Mouse (Mus musculus) CH12.LX (cell line): ENCODE data around the gene Gm9817. TPM values are rescaled to one million over a fixed set of nuclear protein-coding genes. Genes with fewer than 3 reads are reported as not detected.

ENCODE experiments used
- DNase-seq: peaks from one replicate; pipeline ENCODE4 v3.0.0-alpha.2; 2013; ENCODE audit errors: extremely low read depth
- H3K27ac ChIP-seq: 2 replicates; pipeline ENCODE4 v1.5.1; 2012; ENCODE audit warnings: low read depth, mild to moderate bottlenecking, control low read depth, moderate library complexity; ENCODE audit not compliant: insufficient read depth
- H3K27me3 ChIP-seq: replicated peaks from 2 replicates; pipeline ENCODE3; 2012; ENCODE audit warnings: inconsistent platforms
- H3K36me3 ChIP-seq, 2 experiments: replicated peaks in 1 of 2; 2 replicates each; pipeline versions ENCODE3 to v1.6.1; 2012; ENCODE audit warnings: inconsistent platforms in 1 of 2, low read length in 1 of 2, mild to moderate bottlenecking in 1 of 2, mixed read lengths in 1 of 2, moderate library complexity in 1 of 2; ENCODE audit not compliant: control insufficient read depth in 1 of 2, insufficient read depth in 1 of 2
- H3K4me1 ChIP-seq, 2 experiments: 2 replicates each; pipeline ENCODE4 v1.6.1; 2012; ENCODE audit warnings: inconsistent platforms in 1 of 2, moderate library complexity in 1 of 2; ENCODE audit not compliant: insufficient read depth in 2 of 2, control insufficient read depth in 1 of 2
- H3K4me2 ChIP-seq: 2 replicates; pipeline ENCODE4 v1.6.1; 2012; ENCODE audit warnings: low read depth, mild to moderate bottlenecking, control low read depth; ENCODE audit not compliant: poor library complexity, insufficient read depth, severe bottlenecking
- H3K4me3 ChIP-seq, 3 experiments: fragments of 150-350 bp in 1 of 3; sonication (generic) in 1 of 3; replicated peaks in 1 of 3; 2 replicates each; pipeline versions ENCODE3 to v1.5.1; 2011 to 2012; ENCODE audit warnings: low read depth in 2 of 3, low read length in 2 of 3, mild to moderate bottlenecking in 2 of 3, moderate library complexity in 2 of 3, control low read depth in 1 of 3, improper control_type of control experiment in 1 of 3, inconsistent platforms in 1 of 3, mixed read lengths in 1 of 3; ENCODE audit not compliant: poor library complexity in 1 of 3
- H3K79me2 ChIP-seq: replicated peaks from 2 replicates; pipeline ENCODE4 v1.6.1; 2012; ENCODE audit warnings: mild to moderate bottlenecking, moderate library complexity; ENCODE audit not compliant: control insufficient read depth, poor library complexity, insufficient read depth, severe bottlenecking; ENCODE audit errors: extremely low read depth
- H3K9ac ChIP-seq: 2 replicates; pipeline ENCODE4 v1.6.1; 2012; ENCODE audit warnings: low read depth, mild to moderate bottlenecking, control low read depth, moderate library complexity; ENCODE audit not compliant: insufficient read depth
- H3K9me3 ChIP-seq: replicated peaks from 2 replicates; pipeline ENCODE3; 2012; ENCODE audit warnings: low read length, inconsistent platforms, mixed read lengths
- CHD1 ChIP-seq: IDR thresholded peaks from 2 replicates; pipeline ENCODE4 v1.6.1; 2012; ENCODE audit warnings: low read depth, low read length, improper control_type of control experiment, inconsistent platforms
- CHD2 ChIP-seq: IDR thresholded peaks from 2 replicates; pipeline ENCODE4 v1.6.1; 2011; ENCODE audit warnings: low read length, improper control_type of control experiment
- E2F4 ChIP-seq: IDR thresholded peaks from 2 replicates; pipeline ENCODE4 v1.6.1; 2011; ENCODE audit warnings: low read depth, low read length, improper control_type of control experiment; ENCODE audit not compliant: insufficient replicate concordance
- ELF1 ChIP-seq: IDR thresholded peaks from 2 replicates; pipeline ENCODE4 v1.6.1; 2014; ENCODE audit warnings: low read depth, mild to moderate bottlenecking, inconsistent platforms, low read length, improper control_type of control experiment
- GABPA ChIP-seq: IDR thresholded peaks from 2 replicates; pipeline ENCODE4 v1.6.1; 2012; ENCODE audit warnings: low read depth, low read length, improper control_type of control experiment, inconsistent platforms; ENCODE audit not compliant: insufficient replicate concordance
- HCFC1 ChIP-seq: IDR thresholded peaks from 2 replicates; pipeline ENCODE4 v1.6.1; 2012; ENCODE audit warnings: low read depth, mild to moderate bottlenecking, inconsistent platforms, low read length, improper control_type of control experiment
- IRF4 ChIP-seq: IDR thresholded peaks from 2 replicates; pipeline ENCODE4 v1.6.1; 2014; ENCODE audit warnings: low read depth, mild to moderate bottlenecking, inconsistent platforms, low read length, improper control_type of control experiment
- JUN ChIP-seq: IDR thresholded peaks from 2 replicates; pipeline ENCODE4 v1.6.1; 2011; ENCODE audit warnings: low read depth, mild to moderate bottlenecking, low read length, improper control_type of control experiment, moderate library complexity; ENCODE audit not compliant: insufficient read depth
- KAT2A ChIP-seq: IDR thresholded peaks from 2 replicates; pipeline ENCODE4 v1.6.1; 2012; ENCODE audit warnings: low read length, improper control_type of control experiment, inconsistent platforms; ENCODE audit not compliant: insufficient replicate concordance
- MAFK ChIP-seq: IDR thresholded peaks from 2 replicates; pipeline ENCODE4 v1.6.1; 2011; ENCODE audit warnings: low read length, improper control_type of control experiment; ENCODE audit not compliant: insufficient replicate concordance
- MAX ChIP-seq: IDR thresholded peaks from 2 replicates; pipeline ENCODE4 v1.6.1; 2011; ENCODE audit warnings: low read length, improper control_type of control experiment
- MAZ ChIP-seq: IDR thresholded peaks from 2 replicates; pipeline ENCODE4 v1.6.1; 2012; ENCODE audit warnings: low read depth, mild to moderate bottlenecking, inconsistent platforms, low read length, improper control_type of control experiment, moderate library complexity
- MEF2A ChIP-seq: IDR thresholded peaks from 2 replicates; pipeline ENCODE4 v1.6.1; 2014; ENCODE audit warnings: low read depth, mild to moderate bottlenecking, inconsistent platforms, low read length, improper control_type of control experiment, borderline replicate concordance
- MYC ChIP-seq: IDR thresholded peaks from 2 replicates; pipeline ENCODE4 v1.6.1; 2011; ENCODE audit warnings: low read depth, mild to moderate bottlenecking, improper control_type of control experiment, low read length
- NELFE ChIP-seq: IDR thresholded peaks from 2 replicates; pipeline ENCODE4 v1.6.1; 2011; ENCODE audit warnings: low read depth, low read length, improper control_type of control experiment
- NRF1 ChIP-seq: IDR thresholded peaks from 2 replicates; pipeline ENCODE4 v1.6.1; 2014; ENCODE audit warnings: low read depth, mild to moderate bottlenecking, inconsistent platforms, low read length, improper control_type of control experiment, moderate library complexity
- PAX5 ChIP-seq: IDR thresholded peaks from 2 replicates; pipeline ENCODE4 v1.6.1; 2012; ENCODE audit warnings: low read length, inconsistent platforms, mixed read lengths
- POLR2A ChIP-seq: IDR thresholded peaks from 2 replicates; pipeline ENCODE4 v1.6.1; 2011; ENCODE audit warnings: low read depth, mild to moderate bottlenecking, improper control_type of control experiment, low read length
- POLR2AphosphoS2 ChIP-seq: IDR thresholded peaks from 2 replicates; pipeline ENCODE4 v1.6.1; 2011; ENCODE audit warnings: low read depth, low read length, improper control_type of control experiment
- RAD21 ChIP-seq: IDR thresholded peaks from 2 replicates; pipeline ENCODE4 v1.6.1; 2011; ENCODE audit warnings: low read depth, mild to moderate bottlenecking, low read length, improper control_type of control experiment, moderate library complexity
- RCOR1 ChIP-seq: conservative IDR thresholded peaks from 2 replicates; pipeline ENCODE4 v1.6.1; 2012; ENCODE audit warnings: low read depth, mild to moderate bottlenecking, inconsistent platforms, low read length, improper control_type of control experiment
- SIN3A ChIP-seq: IDR thresholded peaks from 2 replicates; pipeline ENCODE4 v1.6.1; 2012; ENCODE audit warnings: low read length, improper control_type of control experiment, inconsistent platforms
- SMC3 ChIP-seq: IDR thresholded peaks from 2 replicates; pipeline ENCODE4 v1.6.1; 2011; ENCODE audit warnings: low read depth, low read length, improper control_type of control experiment
- TBP ChIP-seq: conservative IDR thresholded peaks from 2 replicates; pipeline ENCODE4 v1.6.1; 2011; ENCODE audit warnings: low read depth, low read length, improper control_type of control experiment
- TCF12 ChIP-seq: IDR thresholded peaks from 2 replicates; pipeline ENCODE4 v1.6.1; 2014; ENCODE audit warnings: low read depth, mild to moderate bottlenecking, inconsistent platforms, low read length, improper control_type of control experiment
- UBTF ChIP-seq: IDR thresholded peaks from 2 replicates; pipeline ENCODE4 v1.6.1; 2012; ENCODE audit warnings: low read depth, mild to moderate bottlenecking, inconsistent platforms, low read length, improper control_type of control experiment, moderate library complexity
- USF1 ChIP-seq: IDR thresholded peaks from 2 replicates; pipeline ENCODE4 v1.6.1; 2014; ENCODE audit warnings: low read depth, mild to moderate bottlenecking, inconsistent platforms, low read length, improper control_type of control experiment
- USF2 ChIP-seq: conservative IDR thresholded peaks from 2 replicates; pipeline ENCODE4 v1.6.1; 2011; ENCODE audit warnings: low read depth, low read length, improper control_type of control experiment
- ZC3H11A ChIP-seq: IDR thresholded peaks from 2 replicates; pipeline ENCODE4 v1.6.1; 2012; ENCODE audit warnings: low read depth, mild to moderate bottlenecking, inconsistent platforms, low read length, improper control_type of control experiment
- ZKSCAN1 ChIP-seq: IDR thresholded peaks from 2 replicates; pipeline ENCODE4 v1.6.1; 2012; ENCODE audit warnings: low read depth, inconsistent platforms, low read length, improper control_type of control experiment, borderline replicate concordance
- dilution Hi-C: fragments of 300-500 bp; cut with MboI; formaldehyde crosslinking; loops from 2 replicates; pipeline ENCODE4 v1.14.3; 2020; ENCODE audit warnings: low sequenced_read_pairs; ENCODE audit not compliant: extremely low pct_unique_long_range_greater_than_20kb, extremely low pct_ligation_motif_present
- in situ Hi-C: fragments of 300-500 bp; cut with MboI; formaldehyde crosslinking; loops from 3 replicates; pipeline ENCODE4 v1.14.3; 2019; ENCODE audit warnings: low sequenced_read_pairs, low pct_ligation_motif_present, low pct_unique_long_range_greater_than_20kb, mixed read lengths
- polyA plus RNA-seq: library from polyadenylated mRNA; unstranded; fragments of >175 nt; gene quantifications from 2 replicates; pipeline ENCODE4 v1.2.1, GENCODE M21; 2012; ENCODE audit warnings: low read depth; ENCODE audit not compliant: insufficient read length
- total RNA-seq, 2 experiments: library from RNA; depleted of rRNA; stranded (reverse); fragments of 300-350 nt in 1 of 2; fragments of >200 nt in 1 of 2; gene quantifications; 2 replicates each; pipeline ENCODE4 v1.2.3; 2012 to 2014

Gm9817 gene
- total and polyA plus RNA-seq, 3 experiments, result not detected

GRCm38 (mm10) chr13:45064951-45065350, 13.5 kb upstream of the Gm9817 start:
- dilution Hi-C loops (no loop called here), in situ Hi-C loops (no loop called here)
- H3K27ac ChIP-seq, result no peak overlapping the region
- no peaks in the 10 kb centered on the region for H3K27me3 ChIP-seq
- TF ChIP-seq KAT2A, result no peak
- no peak for TF ChIP-seq USF2
- TF ChIP-seq MYC, result no peak
- no peak for TF ChIP-seq E2F4
- TF ChIP-seq PAX5, result no peak
- no peak for TF ChIP-seq SMC3
- TF ChIP-seq ZKSCAN1, result no peak
- no peak for TF ChIP-seq RCOR1
- TF ChIP-seq ZC3H11A, result no peak
- TF ChIP-seq MAFK, result no peak
- no peak for TF ChIP-seq NELFE
- no peak for TF ChIP-seq GABPA
- no peak for TF ChIP-seq JUN
- TF ChIP-seq NRF1, result no peak
- no peak for TF ChIP-seq MAZ
- TF ChIP-seq MAX, result no peak
- TF ChIP-seq UBTF, result no peak
- no peak for TF ChIP-seq SIN3A
- no peak for TF ChIP-seq POLR2AphosphoS2
- TF ChIP-seq CHD2, result no peak
- no peaks in the 10 kb centered on the region for H3K79me2 ChIP-seq
- H3K9ac ChIP-seq, result no peak overlapping the region
- no peak for DNase-seq
- H3K36me3 ChIP-seq, result no peaks in the 10 kb centered on the region
- no peak overlapping the region for H3K4me2 ChIP-seq
- no peaks in the 10 kb centered on the region for H3K9me3 ChIP-seq
- no peaks in the 10 kb centered on the region for H3K4me1 ChIP-seq
- no peak overlapping the region for H3K4me3 ChIP-seq

DNA sequence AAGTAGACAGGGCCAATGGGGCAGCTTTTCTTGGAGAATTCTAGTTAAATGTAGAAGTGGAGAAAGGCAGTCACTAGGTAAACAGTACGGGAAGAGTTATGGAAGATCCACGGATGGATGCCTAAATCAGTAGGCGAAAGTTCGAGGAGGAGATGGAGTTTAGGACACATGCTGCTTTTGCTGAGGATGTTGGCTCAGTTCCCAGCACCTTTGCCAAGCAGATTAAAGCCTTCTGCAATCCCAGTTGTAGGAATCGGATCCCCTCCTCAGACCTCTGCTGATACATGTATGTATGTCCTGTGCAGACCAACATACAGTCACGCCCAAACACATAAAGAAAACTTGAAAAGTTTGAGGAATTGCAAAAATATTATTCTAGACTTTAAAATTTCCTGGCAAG, 8.1 kb upstream of the Gm9817 start:
- Histone ChIP-seq H3K9me3 (no peaks in the 10 kb centered on the region), H3K4me2 (no peak overlapping the region), H3K9ac (no peak overlapping the region), H3K4me1 (no peaks in the 10 kb centered on the region), H3K4me3 (no peak overlapping the region), H3K27me3 (no peaks in the 10 kb centered on the region), H3K36me3 (no peaks in the 10 kb centered on the region), H3K79me2 (no peaks in the 10 kb centered on the region), H3K27ac (no peak overlapping the region)
- TF ChIP-seq GABPA (no peak), MEF2A (no peak), SIN3A (no peak), ZKSCAN1 (no peak), TBP (no peak), NRF1 (no peak), ZC3H11A (no peak), MAFK (no peak), UBTF (no peak), RAD21 (no peak), HCFC1 (no peak), POLR2A (no peak), IRF4 (no peak), ELF1 (no peak), CHD1 (no peak), USF1 (no peak), TCF12 (no peak)
- dilution Hi-C loops (no loop called here), in situ Hi-C loops (no loop called here)
- DNase-seq, result no peak
